Mouse (Mus musculus) cerebellum, adult 11-12 months (tissue): ENCODE results near the gene Zbtb38.

Experiments
- DNase-seq: peaks from one replicate; pipeline ENCODE4 v3.0.0; 2022

The Zbtb38 gene

GRCm38 (mm10) chr9:96731039-96731895, 21.4 kb downstream of the Zbtb38 start:
- DNase-seq = no peak

- DNase-seq = no peak
Observed at GRCm38 (mm10) chr9:96730311-96730625, 22.4 kb downstream of the Zbtb38 start.

- DNase-seq = no peak
Observed at GRCm38 (mm10) chr9:96729537-96730310, 22.9 kb downstream of the Zbtb38 start.

GRCm38 (mm10) chr9:96728338-96729162, 24.1 kb downstream of the Zbtb38 start:
- no peak for DNase-seq

GRCm38 (mm10) chr9:96727688-96728087, 24.9 kb downstream of the Zbtb38 start:
- DNase-seq = peak; percentile 46

GRCm38 (mm10) chr9:96726336-96727131, 26.1 kb downstream of the Zbtb38 start:
- DNase-seq = peak; percentile 70

GRCm38 (mm10) chr9:96725582-96726320, 26.9 kb downstream of the Zbtb38 start:
- no peak for DNase-seq

GRCm38 (mm10) chr9:96723650-96724049, 29.0 kb downstream of the Zbtb38 start:
- no peak for DNase-seq

- peak; percentile 21 for DNase-seq
Observed at GRCm38 (mm10) chr9:96721163-96721799, 31.4 kb downstream of the Zbtb38 start.

- peak; percentile 31 for DNase-seq
Observed at GRCm38 (mm10) chr9:96720510-96721162, 32.0 kb downstream of the Zbtb38 start.

GRCm38 (mm10) chr9:96719408-96720158, 33.0 kb downstream of the Zbtb38 start:
- peak; percentile 80 for DNase-seq

- no peak for DNase-seq
Observed at GRCm38 (mm10) chr9:96718888-96719287, 33.7 kb downstream of the Zbtb38 start.

- DNase-seq = peak; percentile 23
Observed at GRCm38 (mm10) chr9:96718402-96718798, 34.2 kb downstream of the Zbtb38 start.

GRCm38 (mm10) chr9:96717698-96718401, 34.8 kb downstream of the Zbtb38 start:
- peak; percentile 41 for DNase-seq

GRCm38 (mm10) chr9:96716735-96717444, 35.7 kb downstream of the Zbtb38 start:
- peak; percentile 17 for DNase-seq

GRCm38 (mm10) chr9:96716136-96716535, 36.5 kb downstream of the Zbtb38 start:
- no peak for DNase-seq

GRCm38 (mm10) chr9:96715171-96715570, 37.5 kb downstream of the Zbtb38 start:
- DNase-seq = no peak
